Mouse (Mus musculus) kidney, embryonic 16.5 days (tissue): ENCODE results near the gene Vasn. TPM values are rescaled to one million over a fixed set of nuclear protein-coding genes. Genes with fewer than 3 reads are reported as not detected.

Experiments used
- ATAC-seq: fragments of 200-750 bp; cut with Nextera tagmentation; 2 replicates; pipeline ENCODE4 v1.8.0; 2017; ENCODE audit warnings: moderate TSS enrichment; ENCODE audit not compliant: low FRiP score, low TSS enrichment
- H3K27ac ChIP-seq: fragments of 300-500 bp; sonication (generic); 2 replicates; pipeline ENCODE4 v1.5.1; 2014; ENCODE audit warnings: low read length
- H3K27me3 ChIP-seq: fragments of 300-500 bp; sonication (generic); 2 replicates; pipeline ENCODE4 v1.6.1; 2014; ENCODE audit warnings: low read length, control low read depth, mixed read lengths; ENCODE audit not compliant: insufficient read depth
- H3K36me3 ChIP-seq: fragments of 300-500 bp; sonication (generic); 2 replicates; pipeline ENCODE4 v1.6.1; 2014; ENCODE audit warnings: low read length, control low read depth, mixed read lengths; ENCODE audit not compliant: insufficient read depth
- H3K4me1 ChIP-seq: fragments of 300-500 bp; sonication (generic); 2 replicates; pipeline ENCODE4 v1.6.1; 2014; ENCODE audit warnings: low read length, control low read depth, mixed read lengths; ENCODE audit not compliant: insufficient read depth
- H3K4me2 ChIP-seq: fragments of 300-500 bp; sonication (generic); replicated peaks from 2 replicates; pipeline ENCODE4 v1.6.1; 2014; ENCODE audit warnings: low read depth, low read length
- H3K4me3 ChIP-seq: fragments of 300-500 bp; sonication (generic); 2 replicates; pipeline ENCODE4 v1.5.1; 2014; ENCODE audit warnings: mild to moderate bottlenecking, low read length
- H3K9ac ChIP-seq: fragments of 300-500 bp; sonication (generic); replicated peaks from 2 replicates; pipeline ENCODE4 v1.6.1; 2014; ENCODE audit warnings: low read length
- H3K9me3 ChIP-seq: fragments of 300-500 bp; sonication (generic); 2 replicates; pipeline ENCODE4 v1.6.1; 2016; ENCODE audit warnings: low read length, control low read depth
- WGBS: fragments of 180-500 bp; shearing (Covaris S2); extraction: QIAGEN DNeasy Blood & Tissue Kit; methylation state at CpG from one replicate; pipeline ENCODE4 v1.1.7; 2014; 5-methylcytosine and 5-hydroxymethylcytosine counted together
- polyA plus RNA-seq: library from polyadenylated mRNA; unstranded; fragments of >200 nt; fragmentation: Nextera tagmentation; extraction: Ambion mirVana; gene quantifications from 2 replicates; pipeline ENCODE4 v1.2.1, GENCODE M21; 2015

Vasn gene
- polyA plus RNA-seq, 1 experiment from 2014 or later = 26.8 TPM

- Histone ChIP-seq H3K4me1 (peaks cover 84% of the 10 kb centered on the region), H3K36me3 (no peaks in the 10 kb centered on the region), H3K9me3 (no peaks in the 10 kb centered on the region), H3K27me3 (no peaks in the 10 kb centered on the region), H3K27ac (peak overlapping the region; percentile 48), H3K4me3 (peak overlapping the region; percentile 88), H3K4me2 (peak overlapping the region; percentile 91), H3K9ac (peak overlapping the region; percentile 45; the same call in 1 of the 2 replicates)
- no peak for ATAC-seq
- WGBS = 58% methylated on average over 6 of the region's 7 CpGs
Measured at GRCm38 (mm10) chr16:4597296-4597695, 42.4 kb upstream of the Vasn start.

GRCm38 (mm10) chr16:4598041-4598440, 41.7 kb upstream of the Vasn start:
- peak overlapping the region; percentile 91; the same call in 1 of the 2 replicates for H3K4me2 ChIP-seq
- 44% methylated on average over 5 of the region's 5 CpGs for WGBS
- no peak for ATAC-seq
- H3K4me1 ChIP-seq = peaks cover 85% of the 10 kb centered on the region
- no peaks in the 10 kb centered on the region for H3K36me3 ChIP-seq
- no peaks in the 10 kb centered on the region for H3K9me3 ChIP-seq
- H3K9ac ChIP-seq = 0 out of 2 replicates have a peak overlapping the region, but pooled peaks have one; percentile 47
- no peak overlapping the region for H3K4me3 ChIP-seq
- H3K27ac ChIP-seq = no peak overlapping the region
- no peaks in the 10 kb centered on the region for H3K27me3 ChIP-seq

- H3K27me3 ChIP-seq = no peaks in the 10 kb centered on the region
- peak overlapping the region; percentile 47 for H3K9ac ChIP-seq
- no peak for ATAC-seq
- WGBS = 20% methylated on average over 6 of the region's 6 CpGs
- H3K4me2 ChIP-seq = peak overlapping the region; percentile 35
- no peaks in the 10 kb centered on the region for H3K36me3 ChIP-seq
- H3K4me1 ChIP-seq = peaks cover 86% of the 10 kb centered on the region
- no peak overlapping the region for H3K4me3 ChIP-seq
- H3K27ac ChIP-seq = peak overlapping the region; percentile 62
- H3K9me3 ChIP-seq = no peaks in the 10 kb centered on the region
Measured at GRCm38 (mm10) chr16:4598891-4599543, 40.7 kb upstream of the Vasn start.

GRCm38 (mm10) chr16:4599616-4600015, 40.1 kb upstream of the Vasn start:
- Histone ChIP-seq H3K9me3 (no peaks in the 10 kb centered on the region), H3K4me1 (peaks cover 92% of the 10 kb centered on the region), H3K27me3 (no peaks in the 10 kb centered on the region), H3K9ac (0 out of 2 replicates have a peak overlapping the region, but pooled peaks have one; percentile 10), H3K27ac (peak overlapping the region; percentile 57; the same call in 1 of the 2 replicates), H3K4me2 (no peak overlapping the region), H3K4me3 (no peak overlapping the region), H3K36me3 (no peaks in the 10 kb centered on the region)
- WGBS = 85% methylated on average over 3 of the region's 3 CpGs
- no peak for ATAC-seq

GRCm38 (mm10) chr16:4600701-4601310, 38.9 kb upstream of the Vasn start:
- H3K9me3 ChIP-seq = no peaks in the 10 kb centered on the region
- H3K36me3 ChIP-seq = no peaks in the 10 kb centered on the region
- H3K4me3 ChIP-seq = no peak overlapping the region
- WGBS = 69% methylated on average over 9 of the region's 9 CpGs
- peaks cover 98% of the 10 kb centered on the region for H3K4me1 ChIP-seq
- ATAC-seq = peak; percentile 10; the same call in 1 of the 2 replicates
- H3K4me2 ChIP-seq = peak overlapping the region; percentile 14; the same call in 1 of the 2 replicates
- peak overlapping the region; percentile 95 for H3K27ac ChIP-seq
- peak overlapping the region; percentile 40; the same call in 1 of the 2 replicates for H3K9ac ChIP-seq
- H3K27me3 ChIP-seq = no peaks in the 10 kb centered on the region

GRCm38 (mm10) chr16:4602189-4602588, 37.6 kb upstream of the Vasn start:
- Histone ChIP-seq H3K9me3 (no peaks in the 10 kb centered on the region), H3K27me3 (no peaks in the 10 kb centered on the region), H3K4me1 (peaks cover 98% of the 10 kb centered on the region), H3K4me3 (no peak overlapping the region), H3K36me3 (no peaks in the 10 kb centered on the region), H3K27ac (peak overlapping the region; percentile 95), H3K9ac (peak overlapping the region; percentile 49), H3K4me2 (peak overlapping the region; percentile 22; the same call in 1 of the 2 replicates)
- peak; percentile 49 for ATAC-seq
- 11% methylated on average over 3 of the region's 3 CpGs for WGBS

- H3K4me3 ChIP-seq = no peak overlapping the region
- H3K27ac ChIP-seq = peak overlapping the region; percentile 95
- ATAC-seq = peak; percentile 70
- H3K9ac ChIP-seq = peak overlapping the region; percentile 49
- H3K27me3 ChIP-seq = no peaks in the 10 kb centered on the region
- peaks cover 97% of the 10 kb centered on the region for H3K4me1 ChIP-seq
- no peaks in the 10 kb centered on the region for H3K36me3 ChIP-seq
- H3K9me3 ChIP-seq = no peaks in the 10 kb centered on the region
- WGBS = 18% methylated on average over 7 of the region's 7 CpGs
- peak overlapping the region; percentile 22 for H3K4me2 ChIP-seq
Measured at GRCm38 (mm10) chr16:4602766-4603452, 36.8 kb upstream of the Vasn start.

GRCm38 (mm10) chr16:4603453-4603837, 36.3 kb upstream of the Vasn start:
- Histone ChIP-seq H3K9ac (peak overlapping the region; percentile 49; the same call in 1 of the 2 replicates), H3K9me3 (no peaks in the 10 kb centered on the region), H3K27ac (peak overlapping the region; percentile 95), H3K27me3 (no peaks in the 10 kb centered on the region), H3K4me3 (no peak overlapping the region), H3K36me3 (no peaks in the 10 kb centered on the region), H3K4me1 (peaks cover 97% of the 10 kb centered on the region), H3K4me2 (peak overlapping the region; percentile 22; the same call in 1 of the 2 replicates)
- 53% methylated on average over 1 of the region's 1 CpGs for WGBS
- no peak for ATAC-seq

- Histone ChIP-seq H3K36me3 (no peaks in the 10 kb centered on the region), H3K4me3 (no peak overlapping the region), H3K27me3 (no peaks in the 10 kb centered on the region), H3K9me3 (no peaks in the 10 kb centered on the region), H3K9ac (peak overlapping the region; percentile 25; the same call in 1 of the 2 replicates), H3K4me2 (no peak overlapping the region), H3K27ac (peak overlapping the region; percentile 95), H3K4me1 (peaks cover 93% of the 10 kb centered on the region)
- 54% methylated on average over 11 of the region's 11 CpGs for WGBS
- ATAC-seq = no peak
Measured at GRCm38 (mm10) chr16:4604293-4604837, 35.4 kb upstream of the Vasn start.
